Mouse (Mus musculus) hindbrain, embryonic 16.5 days (tissue): ENCODE measurements at regions not wholly inside any gene's neighbourhood (a gene's known extent, or its start where the extent isn't known, plus 50 kb on each side); places are given as distances from the start of the nearest gene placed in this dataset.
A peak's percentile ranks its signal among the peaks of the same experiment; 100 is the strongest.

Experiments
- ATAC-seq: fragments of 200-750 bp; cut with Nextera tagmentation; 2 replicates; pipeline ENCODE4 v1.8.0; 2017; ENCODE audit warnings: moderate TSS enrichment, moderate library complexity
- H3K27ac ChIP-seq: fragments of 300-500 bp; sonication (generic); 2 replicates; pipeline ENCODE4 v1.5.1; 2014; ENCODE audit warnings: low read depth, mild to moderate bottlenecking, control low read depth, low read length, moderate library complexity
- H3K27me3 ChIP-seq: fragments of 300-500 bp; sonication (generic); replicated peaks from 2 replicates; pipeline ENCODE4 v1.6.1; 2014; ENCODE audit warnings: low read length; ENCODE audit not compliant: control insufficient read depth, insufficient read depth
- H3K36me3 ChIP-seq: fragments of 300-500 bp; sonication (generic); 2 replicates; pipeline ENCODE4 v1.6.1; 2014; ENCODE audit warnings: mild to moderate bottlenecking, low read length, moderate library complexity, mixed read lengths; ENCODE audit not compliant: control insufficient read depth, insufficient read depth
- H3K4me1 ChIP-seq: fragments of 300-500 bp; sonication (generic); 2 replicates; pipeline ENCODE4 v1.6.1; 2014; ENCODE audit warnings: low read depth, low read length; ENCODE audit not compliant: control insufficient read depth, insufficient read depth
- H3K4me2 ChIP-seq: fragments of 300-500 bp; sonication (generic); 2 replicates; pipeline ENCODE4 v1.6.1; 2014; ENCODE audit warnings: mild to moderate bottlenecking, low read length, control low read depth, moderate library complexity
- H3K4me3 ChIP-seq: fragments of 300-500 bp; sonication (generic); 2 replicates; pipeline ENCODE4 v1.5.1; 2014; ENCODE audit warnings: mild to moderate bottlenecking, low read length, control low read depth, moderate library complexity
- H3K9ac ChIP-seq: fragments of 300-500 bp; sonication (generic); 2 replicates; pipeline ENCODE4 v1.6.1; 2014; ENCODE audit warnings: low read depth, mild to moderate bottlenecking, control low read depth, low read length, moderate library complexity
- H3K9me3 ChIP-seq: fragments of 300-500 bp; sonication (generic); 2 replicates; pipeline ENCODE4 v1.6.1; 2014; ENCODE audit warnings: mild to moderate bottlenecking, low read length, moderate library complexity; ENCODE audit not compliant: control insufficient read depth
- WGBS: fragments of 180-500 bp; shearing (Covaris S2); extraction: QIAGEN DNeasy Blood & Tissue Kit; methylation state at CpG from one replicate; pipeline ENCODE4 v1.1.7; 2014; 5-methylcytosine and 5-hydroxymethylcytosine counted together

- no peak for ATAC-seq
- H3K27ac ChIP-seq = no peak overlapping the region
- H3K27me3 ChIP-seq = no peaks in the 10 kb centered on the region
- H3K4me2 ChIP-seq = no peak overlapping the region
- no peak overlapping the region for H3K9ac ChIP-seq
- 70% methylated on average over 5 of the region's 5 CpGs for WGBS
- H3K36me3 ChIP-seq = no peaks in the 10 kb centered on the region
- no peaks in the 10 kb centered on the region for H3K4me1 ChIP-seq
- H3K4me3 ChIP-seq = no peak overlapping the region
- H3K9me3 ChIP-seq = no peaks in the 10 kb centered on the region
Observed at GRCm38 (mm10) chr3:4544730-4545129, 1205.9 kb upstream of the Gm8797 start.

- WGBS = 39% methylated on average over 3 of the region's 3 CpGs
Observed at GRCm38 (mm10) chr3:4546103-4546833, 1204.3 kb upstream of the Gm8797 start.

GRCm38 (mm10) chr3:4560664-4561063, 1189.9 kb upstream of the Gm8797 start:
- Histone ChIP-seq H3K9ac (no peak overlapping the region), H3K4me1 (no peaks in the 10 kb centered on the region), H3K36me3 (no peaks in the 10 kb centered on the region), H3K4me3 (no peak overlapping the region), H3K27me3 (no peaks in the 10 kb centered on the region), H3K4me2 (no peak overlapping the region), H3K27ac (no peak overlapping the region), H3K9me3 (no peaks in the 10 kb centered on the region)
- ATAC-seq = no peak
- 81% methylated on average over 1 of the region's 1 CpGs for WGBS

More at GRCm38 (mm10) chr3:4546103-4546833, 1204.3 kb upstream of the Gm8797 start:
- no peaks in the 10 kb centered on the region for H3K36me3 ChIP-seq
- H3K4me2 ChIP-seq = no peak overlapping the region
- H3K27ac ChIP-seq = no peak overlapping the region
- no peaks in the 10 kb centered on the region for H3K4me1 ChIP-seq
- ATAC-seq = peak; percentile 85
- no peaks in the 10 kb centered on the region for H3K9me3 ChIP-seq
- H3K27me3 ChIP-seq = no peaks in the 10 kb centered on the region
- H3K4me3 ChIP-seq = no peak overlapping the region
- H3K9ac ChIP-seq = no peak overlapping the region

- no peak overlapping the region for H3K4me3 ChIP-seq
- ATAC-seq = no peak
- H3K4me1 ChIP-seq = no peaks in the 10 kb centered on the region
- no peaks in the 10 kb centered on the region for H3K36me3 ChIP-seq
- no peaks in the 10 kb centered on the region for H3K9me3 ChIP-seq
- H3K9ac ChIP-seq = no peak overlapping the region
- H3K4me2 ChIP-seq = no peak overlapping the region
- no peak overlapping the region for H3K27ac ChIP-seq
- H3K27me3 ChIP-seq = no peaks in the 10 kb centered on the region
- WGBS = 75% methylated on average over 3 of the region's 3 CpGs
Observed at GRCm38 (mm10) chr3:4582500-4582899, 1168.1 kb upstream of the Gm8797 start.

GRCm38 (mm10) chr3:4593977-4594523, 1156.6 kb upstream of the Gm8797 start:
- Histone ChIP-seq H3K9me3 (no peaks in the 10 kb centered on the region), H3K27ac (no peak overlapping the region), H3K9ac (no peak overlapping the region), H3K4me2 (no peak overlapping the region), H3K4me1 (no peaks in the 10 kb centered on the region), H3K27me3 (no peaks in the 10 kb centered on the region), H3K36me3 (no peaks in the 10 kb centered on the region), H3K4me3 (no peak overlapping the region)
- no peak for ATAC-seq

- Histone ChIP-seq H3K4me2 (no peak overlapping the region), H3K36me3 (no peaks in the 10 kb centered on the region), H3K4me1 (no peaks in the 10 kb centered on the region), H3K9ac (no peak overlapping the region), H3K4me3 (no peak overlapping the region), H3K27ac (no peak overlapping the region), H3K9me3 (no peaks in the 10 kb centered on the region), H3K27me3 (no peaks in the 10 kb centered on the region)
- 85% methylated on average over 4 of the region's 4 CpGs for WGBS
- ATAC-seq = no peak
Observed at GRCm38 (mm10) chr3:4594541-4594940, 1156.1 kb upstream of the Gm8797 start.
